Mouse (Mus musculus): ENCODE results near the gene Picalm. TPM values are rescaled to one million over a fixed set of nuclear protein-coding genes. Genes with fewer than 3 reads are reported as not detected.
"Not testable (repeated sequence)": the region's sequence is repeated elsewhere in the genome, so short reads cannot be mapped to it uniquely, and the experiment has no call there.

The Picalm gene
- polyA plus RNA-seq, 1 experiment = 99.3 TPM

DNA sequence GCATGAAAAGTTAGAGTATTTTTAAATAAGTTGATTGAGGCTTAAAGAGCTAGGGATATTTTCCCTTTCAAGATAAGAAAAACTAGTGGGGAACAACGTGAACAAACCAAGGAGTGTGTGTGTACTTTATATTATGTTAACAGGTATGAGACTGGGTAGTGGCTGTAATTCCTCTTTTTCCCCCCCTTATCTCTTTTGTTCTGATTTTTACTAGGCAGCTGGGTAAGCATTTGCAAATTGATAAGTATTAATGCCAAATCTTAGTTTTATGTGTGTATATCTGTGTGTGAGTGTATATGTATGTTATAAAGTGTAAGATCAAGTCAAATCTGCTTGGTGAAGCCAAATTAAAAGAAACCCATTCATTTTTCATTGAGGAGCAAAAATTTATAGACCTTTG, 34.3 kb downstream of the Picalm start:
- H3K27ac ChIP-seq (ENCODE audit: insufficient read depth, low read depth, low read length) = no peak overlapping the region
- 67% methylated on average over 1 of the region's 1 CpGs for WGBS
- no peaks in the 10 kb centered on the region; the same call in 1 of the 2 replicates for H3K4me1 ChIP-seq (ENCODE audit: control insufficient read depth, insufficient read depth, low read length)
- no peak for DNase-seq
- TF ChIP-seq CTCF (conservative IDR thresholded peaks at IDR 0.05; ENCODE audit: insufficient read depth, insufficient read length, low read depth, low read length) (no peak), POLR2A (IDR thresholded peaks at IDR 0.05; ENCODE audit: low read depth, low read length) (no peak)
- peaks cover 6% of the 10 kb centered on the region for H3K36me3 ChIP-seq (ENCODE audit: control insufficient read depth, insufficient read depth, low read length)
- no peaks in the 10 kb centered on the region for H3K27me3 ChIP-seq (replicated peaks; ENCODE audit: control insufficient read depth, insufficient read depth, low read length)
- H3K4me3 ChIP-seq (ENCODE audit: insufficient read depth, low read depth, low read length) = no peak overlapping the region

DNA sequence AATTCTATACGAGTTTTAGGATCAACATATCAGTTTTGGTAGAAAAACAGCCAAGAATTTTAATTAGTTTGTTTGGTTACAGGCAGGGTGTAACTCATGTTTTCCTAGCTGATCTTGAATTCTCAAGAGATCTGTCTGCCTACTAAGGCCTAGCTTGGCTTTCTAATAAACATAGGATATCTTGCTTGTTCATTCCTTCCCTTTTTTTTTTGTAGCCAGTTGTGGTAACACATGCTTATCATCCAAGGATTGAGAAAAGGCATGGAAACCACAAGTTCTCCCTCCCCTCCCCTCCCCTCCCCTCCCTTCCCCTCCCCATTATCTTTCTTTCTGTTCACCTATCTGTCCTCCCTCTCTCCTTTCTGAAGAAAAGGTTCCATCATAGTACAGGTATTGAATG, 36.0 kb downstream of the Picalm start:
- TF ChIP-seq CTCF (conservative IDR thresholded peaks at IDR 0.05; ENCODE audit: insufficient read depth, insufficient read length, low read depth, low read length) (no peak), POLR2A (IDR thresholded peaks at IDR 0.05; ENCODE audit: low read depth, low read length) (no peak)
- WGBS = 60% methylated on average over 1 of the region's 1 CpGs
- DNase-seq = no peak

DNA sequence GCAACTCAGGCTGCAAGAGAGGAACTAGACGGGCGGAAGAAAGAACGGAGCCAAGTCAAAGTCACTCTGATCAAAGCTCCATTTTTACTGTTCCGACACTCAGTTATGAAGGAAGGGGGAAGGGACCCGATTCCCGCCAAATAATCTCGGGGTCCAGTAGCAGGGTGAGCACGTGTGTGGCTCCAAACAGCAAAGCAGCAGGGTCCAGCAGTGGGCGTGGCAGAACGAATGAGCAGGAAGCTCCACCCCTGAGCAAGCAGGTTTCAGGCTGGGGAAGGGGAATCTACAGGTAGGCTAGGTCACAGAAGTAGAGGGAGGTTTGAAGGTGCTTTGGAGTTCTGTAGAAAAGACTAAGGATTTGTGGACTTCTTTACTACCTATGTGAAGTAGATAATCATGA, 37.8 kb downstream of the Picalm start:
- not testable (repeated sequence) for H3K4me3 ChIP-seq (ENCODE audit: insufficient read depth, low read depth, low read length); H3K27ac ChIP-seq (ENCODE audit: insufficient read depth, low read depth, low read length); DNase-seq; H3K36me3 ChIP-seq (ENCODE audit: control insufficient read depth, insufficient read depth, low read length); H3K27me3 ChIP-seq (replicated peaks; ENCODE audit: control insufficient read depth, insufficient read depth, low read length); H3K4me1 ChIP-seq (ENCODE audit: control insufficient read depth, insufficient read depth, low read length)
- 75% methylated on average over 10 of the region's 10 CpGs for WGBS

More for the DNA sequence above, 36.0 kb downstream of the Picalm start:
- H3K27me3 ChIP-seq (replicated peaks; ENCODE audit: control insufficient read depth, insufficient read depth, low read length) = no peaks in the 10 kb centered on the region
- no peak overlapping the region for H3K4me3 ChIP-seq (ENCODE audit: insufficient read depth, low read depth, low read length)
- no peaks in the 10 kb centered on the region for H3K4me1 ChIP-seq (ENCODE audit: control insufficient read depth, insufficient read depth, low read length)
- no peak overlapping the region for H3K27ac ChIP-seq (ENCODE audit: insufficient read depth, low read depth, low read length)
- peaks cover 6% of the 10 kb centered on the region for H3K36me3 ChIP-seq (ENCODE audit: control insufficient read depth, insufficient read depth, low read length)

GRCm38 (mm10) chr7:90173778-90174177, 43.8 kb downstream of the Picalm start:
- H3K4me3 ChIP-seq (ENCODE audit: insufficient read depth, low read depth, low read length) = no peak overlapping the region
- TF ChIP-seq POLR2A (IDR thresholded peaks at IDR 0.05; ENCODE audit: low read depth, low read length) (no peak), CTCF (conservative IDR thresholded peaks at IDR 0.05; ENCODE audit: insufficient read depth, insufficient read length, low read depth, low read length) (no peak)
- no peaks in the 10 kb centered on the region for H3K27me3 ChIP-seq (replicated peaks; ENCODE audit: control insufficient read depth, insufficient read depth, low read length)
- no peaks in the 10 kb centered on the region for H3K4me1 ChIP-seq (ENCODE audit: control insufficient read depth, insufficient read depth, low read length)
- DNase-seq = no peak
- no peak overlapping the region for H3K27ac ChIP-seq (ENCODE audit: insufficient read depth, low read depth, low read length)
- 97% methylated on average over 1 of the region's 1 CpGs for WGBS
- peaks cover 15% of the 10 kb centered on the region for H3K36me3 ChIP-seq (ENCODE audit: control insufficient read depth, insufficient read depth, low read length)

DNA sequence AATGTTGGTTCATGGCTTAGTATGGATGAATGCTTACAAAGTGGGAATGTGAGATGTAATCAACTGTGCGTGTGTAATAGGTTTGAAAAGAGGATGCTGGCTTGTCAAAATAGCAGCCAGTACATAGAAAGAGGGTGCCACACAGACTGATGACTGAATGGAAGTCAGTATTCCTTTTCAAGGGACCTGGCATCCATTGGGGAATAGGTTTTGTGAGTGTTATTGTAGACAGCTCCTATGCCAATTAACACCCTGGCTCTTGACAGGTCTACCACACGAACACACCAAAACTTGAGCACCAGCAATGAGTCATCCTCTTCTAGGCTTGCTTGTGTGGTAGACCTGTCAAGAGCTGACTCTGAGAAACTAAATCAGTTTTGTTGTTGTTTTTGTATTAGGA, 45.6 kb downstream of the Picalm start:
- H3K27me3 ChIP-seq (replicated peaks; ENCODE audit: control insufficient read depth, insufficient read depth, low read length) = no peaks in the 10 kb centered on the region
- no peak for DNase-seq
- H3K27ac ChIP-seq (ENCODE audit: insufficient read depth, low read depth, low read length) = no peak overlapping the region
- WGBS = 64% methylated on average over 2 of the region's 2 CpGs
- peaks cover 18% of the 10 kb centered on the region for H3K36me3 ChIP-seq (ENCODE audit: control insufficient read depth, insufficient read depth, low read length)
- H3K4me3 ChIP-seq (ENCODE audit: insufficient read depth, low read depth, low read length) = no peak overlapping the region
- TF ChIP-seq CTCF (conservative IDR thresholded peaks at IDR 0.05; ENCODE audit: insufficient read depth, insufficient read length, low read depth, low read length) = no peak
- TF ChIP-seq POLR2A (IDR thresholded peaks at IDR 0.05; ENCODE audit: low read depth, low read length) = no peak
- H3K4me1 ChIP-seq (ENCODE audit: control insufficient read depth, insufficient read depth, low read length) = no peaks in the 10 kb centered on the region

DNA sequence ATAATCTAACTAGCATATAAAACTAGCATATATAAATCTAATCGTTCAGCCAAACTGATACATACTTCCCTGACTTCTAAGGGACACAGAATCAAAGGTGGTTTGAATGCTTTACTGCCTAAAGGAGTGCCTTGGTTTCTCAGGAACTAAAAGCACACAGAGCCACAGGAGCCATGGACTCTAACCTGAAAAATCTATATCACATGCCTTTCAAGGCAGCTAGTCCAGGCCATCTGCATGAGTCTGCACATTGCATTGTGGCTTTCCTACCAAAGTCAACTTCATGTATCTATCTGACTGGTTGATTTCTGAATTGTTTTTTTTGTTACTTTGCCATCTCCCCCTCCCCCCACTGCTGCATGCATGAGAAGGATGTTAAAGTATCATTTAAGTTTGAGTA, 50.6 kb downstream of the Picalm start:
- Histone ChIP-seq H3K4me1 (ENCODE audit: control insufficient read depth, insufficient read depth, low read length) (no peaks in the 10 kb centered on the region), H3K36me3 (ENCODE audit: control insufficient read depth, insufficient read depth, low read length) (peaks cover 15% of the 10 kb centered on the region), H3K4me3 (ENCODE audit: insufficient read depth, low read depth, low read length) (no peak overlapping the region), H3K27me3 (replicated peaks; ENCODE audit: control insufficient read depth, insufficient read depth, low read length) (no peaks in the 10 kb centered on the region), H3K27ac (ENCODE audit: insufficient read depth, low read depth, low read length) (no peak overlapping the region)
- 90% methylated on average over 1 of the region's 1 CpGs for WGBS
- no peak for DNase-seq
- no peak for TF ChIP-seq CTCF (conservative IDR thresholded peaks at IDR 0.05; ENCODE audit: insufficient read depth, insufficient read length, low read depth, low read length)
- no peak for TF ChIP-seq POLR2A (IDR thresholded peaks at IDR 0.05; ENCODE audit: low read depth, low read length)

- Histone ChIP-seq H3K36me3 (ENCODE audit: control insufficient read depth, insufficient read depth, low read length) (peaks cover 5% of the 10 kb centered on the region), H3K27me3 (replicated peaks; ENCODE audit: control insufficient read depth, insufficient read depth, low read length) (no peaks in the 10 kb centered on the region), H3K4me3 (ENCODE audit: insufficient read depth, low read depth, low read length) (no peak overlapping the region), H3K4me1 (ENCODE audit: control insufficient read depth, insufficient read depth, low read length) (no peaks in the 10 kb centered on the region), H3K27ac (ENCODE audit: insufficient read depth, low read depth, low read length) (no peak overlapping the region)
- 90% methylated on average over 5 of the region's 5 CpGs for WGBS
- DNase-seq = no peak
- TF ChIP-seq CTCF (conservative IDR thresholded peaks at IDR 0.05; ENCODE audit: insufficient read depth, insufficient read length, low read depth, low read length) (0 out of 2 replicates have a peak, but pooled peaks have one; percentile 2), POLR2A (IDR thresholded peaks at IDR 0.05; ENCODE audit: low read depth, low read length) (no peak)
These were observed 70.2 kb downstream of the Picalm start for GRCm38 (mm10) chr7:90200251-90200650.
